Mouse (Mus musculus): ENCODE results near the gene B3galt1. TPM values are rescaled to one million over a fixed set of nuclear protein-coding genes. Genes with fewer than 3 reads are reported as not detected.

Gene B3galt1
- polyA plus RNA-seq, 1 experiment: 0.16 TPM

DNA sequence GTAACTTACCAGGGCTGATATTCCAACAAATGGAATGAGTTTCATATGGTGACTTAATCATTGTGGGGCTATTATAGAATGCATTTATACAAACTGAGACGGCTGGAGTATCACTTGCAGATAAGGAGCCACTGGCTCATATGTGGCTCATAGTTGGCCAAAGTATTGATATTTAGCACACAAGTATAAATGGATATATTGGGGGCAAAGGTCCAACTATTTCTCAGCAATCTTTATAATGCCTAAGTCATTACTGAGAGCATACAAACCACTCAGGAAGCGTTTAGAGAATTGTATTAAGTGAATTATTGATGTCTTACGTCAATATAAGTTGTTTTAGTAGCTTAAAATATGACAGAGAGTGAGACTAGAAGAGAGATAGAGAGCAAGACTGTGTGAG, 234.3 kb downstream of the B3galt1 start:
- Histone ChIP-seq H3K27me3 (ENCODE audit: control insufficient read depth, insufficient read depth, low read length) (no peaks in the 10 kb centered on the region), H3K27ac (ENCODE audit: insufficient read depth, low read length) (no peak overlapping the region), H3K4me1 (ENCODE audit: control insufficient read depth, insufficient read depth, insufficient read length) (no peaks in the 10 kb centered on the region), H3K4me3 (ENCODE audit: extremely low read depth, insufficient read depth, insufficient read length) (no peak overlapping the region), H3K36me3 (ENCODE audit: control insufficient read depth, insufficient read depth, low read length) (no peaks in the 10 kb centered on the region)
- 72% methylated on average over 3 of the region's 3 CpGs for WGBS
- DNase-seq (ENCODE audit: low read depth in 1 of 2, low spot score in 2 of 2): no peak
- no peak for TF ChIP-seq POLR2A (IDR thresholded peaks at IDR 0.05; ENCODE audit: low read depth, low read length)
- TF ChIP-seq CTCF (IDR thresholded peaks at IDR 0.05; ENCODE audit: extremely low read depth, insufficient read depth, insufficient read length, insufficient replicate concordance): no peak

DNA sequence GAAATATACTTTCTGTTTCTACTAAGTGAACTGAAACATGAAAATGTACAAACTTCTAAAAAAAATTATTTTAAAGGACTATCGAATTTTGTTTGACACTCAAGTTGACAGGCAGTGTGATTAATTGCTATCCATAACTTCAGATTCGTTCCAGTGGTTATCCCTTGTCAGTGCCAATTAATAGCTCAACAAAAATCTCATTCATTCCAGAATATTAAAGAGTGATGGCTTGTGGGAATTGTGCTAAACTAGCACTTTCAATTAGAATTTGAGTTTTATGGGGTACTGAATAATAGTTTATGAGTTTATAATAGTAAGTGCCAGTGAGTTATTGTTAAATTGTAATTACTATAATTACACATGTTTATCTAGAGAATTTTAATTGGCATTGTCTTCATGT, 250.5 kb downstream of the B3galt1 start:
- 73% methylated on average over 2 of the region's 2 CpGs for WGBS
- Histone ChIP-seq H3K27ac (ENCODE audit: insufficient read depth, low read length) (no peak overlapping the region), H3K36me3 (ENCODE audit: control insufficient read depth, insufficient read depth, low read length) (no peaks in the 10 kb centered on the region), H3K4me3 (ENCODE audit: extremely low read depth, insufficient read depth, insufficient read length) (no peak overlapping the region), H3K4me1 (ENCODE audit: control insufficient read depth, insufficient read depth, insufficient read length) (no peaks in the 10 kb centered on the region), H3K27me3 (ENCODE audit: control insufficient read depth, insufficient read depth, low read length) (no peaks in the 10 kb centered on the region)
- no peak for DNase-seq (ENCODE audit: low read depth in 1 of 2, low spot score in 2 of 2)
- TF ChIP-seq CTCF (IDR thresholded peaks at IDR 0.05; ENCODE audit: extremely low read depth, insufficient read depth, insufficient read length, insufficient replicate concordance) (no peak), POLR2A (IDR thresholded peaks at IDR 0.05; ENCODE audit: low read depth, low read length) (no peak)

- H3K27me3 ChIP-seq (ENCODE audit: control insufficient read depth, insufficient read depth, low read length): no peaks in the 10 kb centered on the region
- 81% methylated on average over 2 of the region's 2 CpGs for WGBS
These were observed 252.3 kb downstream of the B3galt1 start for GRCm38 (mm10) chr2:67818014-67818413.

DNA sequence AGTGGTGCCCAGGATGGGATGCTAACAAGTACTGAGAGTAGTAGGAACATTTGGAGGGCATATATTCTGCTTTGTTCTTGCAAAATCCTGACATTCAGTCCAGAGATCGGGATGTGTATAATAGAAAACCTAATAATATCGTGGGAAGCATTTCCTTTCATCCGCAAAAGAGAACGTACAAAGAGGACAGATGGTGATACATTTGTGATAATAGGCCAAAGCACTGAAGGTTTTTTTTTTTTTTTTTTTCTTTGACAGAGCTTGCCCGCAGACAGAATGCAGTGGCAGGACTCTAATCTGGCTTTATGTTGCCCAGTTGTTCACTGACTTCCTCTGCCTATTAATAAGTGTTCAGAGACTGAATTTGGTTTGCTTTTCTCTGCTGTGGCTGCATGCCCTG, 256.7 kb downstream of the B3galt1 start:
- no peak for DNase-seq (ENCODE audit: low read depth in 1 of 2, low spot score in 2 of 2)
- H3K27ac ChIP-seq (ENCODE audit: insufficient read depth, low read length): no peak overlapping the region
- no peaks in the 10 kb centered on the region for H3K4me1 ChIP-seq (ENCODE audit: control insufficient read depth, insufficient read depth, insufficient read length)
- no peaks in the 10 kb centered on the region for H3K36me3 ChIP-seq (ENCODE audit: control insufficient read depth, insufficient read depth, low read length)
- no peaks in the 10 kb centered on the region for H3K27me3 ChIP-seq (ENCODE audit: control insufficient read depth, insufficient read depth, low read length)
- H3K4me3 ChIP-seq (ENCODE audit: extremely low read depth, insufficient read depth, insufficient read length): no peak overlapping the region
- 85% methylated on average over 5 of the region's 5 CpGs for WGBS
- TF ChIP-seq POLR2A (IDR thresholded peaks at IDR 0.05; ENCODE audit: low read depth, low read length) (no peak), CTCF (IDR thresholded peaks at IDR 0.05; ENCODE audit: extremely low read depth, insufficient read depth, insufficient read length, insufficient replicate concordance) (no peak)

More at GRCm38 (mm10) chr2:67818014-67818413, 252.3 kb downstream of the B3galt1 start:
- H3K36me3 ChIP-seq (ENCODE audit: control insufficient read depth, insufficient read depth, low read length): no peaks in the 10 kb centered on the region
- DNase-seq (ENCODE audit: low read depth in 1 of 2, low spot score in 2 of 2): no peak
- no peak overlapping the region for H3K27ac ChIP-seq (ENCODE audit: insufficient read depth, low read length)
- H3K4me1 ChIP-seq (ENCODE audit: control insufficient read depth, insufficient read depth, insufficient read length): no peaks in the 10 kb centered on the region
- TF ChIP-seq POLR2A (IDR thresholded peaks at IDR 0.05; ENCODE audit: low read depth, low read length) (no peak), CTCF (IDR thresholded peaks at IDR 0.05; ENCODE audit: extremely low read depth, insufficient read depth, insufficient read length, insufficient replicate concordance) (no peak)
- H3K4me3 ChIP-seq (ENCODE audit: extremely low read depth, insufficient read depth, insufficient read length): no peak overlapping the region

- Histone ChIP-seq H3K27ac (ENCODE audit: insufficient read depth, low read length) (no peak overlapping the region), H3K4me1 (ENCODE audit: control insufficient read depth, insufficient read depth, insufficient read length) (no peaks in the 10 kb centered on the region), H3K27me3 (ENCODE audit: control insufficient read depth, insufficient read depth, low read length) (no peaks in the 10 kb centered on the region), H3K36me3 (ENCODE audit: control insufficient read depth, insufficient read depth, low read length) (no peaks in the 10 kb centered on the region), H3K4me3 (ENCODE audit: extremely low read depth, insufficient read depth, insufficient read length) (no peak overlapping the region)
- 80% methylated on average over 4 of the region's 4 CpGs for WGBS
- TF ChIP-seq POLR2A (IDR thresholded peaks at IDR 0.05; ENCODE audit: low read depth, low read length) (no peak), CTCF (IDR thresholded peaks at IDR 0.05; ENCODE audit: extremely low read depth, insufficient read depth, insufficient read length, insufficient replicate concordance) (no peak)
- no peak for DNase-seq (ENCODE audit: low read depth in 1 of 2, low spot score in 2 of 2)
These were observed 262.0 kb downstream of the B3galt1 start for GRCm38 (mm10) chr2:67827697-67828096.

- H3K27me3 ChIP-seq (ENCODE audit: control insufficient read depth, insufficient read depth, low read length): no peaks in the 10 kb centered on the region
- TF ChIP-seq CTCF (IDR thresholded peaks at IDR 0.05; ENCODE audit: extremely low read depth, insufficient read depth, insufficient read length, insufficient replicate concordance) (no peak), POLR2A (IDR thresholded peaks at IDR 0.05; ENCODE audit: low read depth, low read length) (no peak)
- no peak for DNase-seq (ENCODE audit: low read depth in 1 of 2, low spot score in 2 of 2)
- no peak overlapping the region for H3K27ac ChIP-seq (ENCODE audit: insufficient read depth, low read length)
- H3K4me3 ChIP-seq (ENCODE audit: extremely low read depth, insufficient read depth, insufficient read length): no peak overlapping the region
- no peaks in the 10 kb centered on the region for H3K36me3 ChIP-seq (ENCODE audit: control insufficient read depth, insufficient read depth, low read length)
- 70% methylated on average over 5 of the region's 5 CpGs for WGBS
- no peaks in the 10 kb centered on the region for H3K4me1 ChIP-seq (ENCODE audit: control insufficient read depth, insufficient read depth, insufficient read length)
These were observed 263.6 kb downstream of the B3galt1 start for GRCm38 (mm10) chr2:67829055-67829915.

DNA sequence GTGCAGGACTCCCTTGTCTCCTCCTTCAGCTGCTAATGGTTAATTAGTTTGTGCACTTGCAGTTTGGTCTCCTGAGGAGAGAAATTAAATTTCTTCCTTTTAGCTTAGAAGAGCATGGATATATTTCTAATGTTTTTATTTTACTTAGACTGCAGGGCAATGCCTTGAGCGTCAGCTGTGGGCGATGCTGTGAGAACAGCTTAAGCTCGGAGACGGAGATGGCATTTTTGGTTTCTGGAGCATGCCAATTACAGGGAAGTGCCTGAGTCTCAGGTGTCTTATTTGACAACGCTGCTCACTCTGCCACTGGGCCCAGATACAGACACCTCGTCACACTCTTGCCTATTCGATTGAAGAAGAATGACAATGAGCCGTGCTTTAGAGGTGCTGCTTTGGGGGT, 282.1 kb downstream of the B3galt1 start:
- 89% methylated on average over 8 of the region's 8 CpGs for WGBS
- no peak for TF ChIP-seq POLR2A (IDR thresholded peaks at IDR 0.05; ENCODE audit: low read depth, low read length)
- TF ChIP-seq CTCF (IDR thresholded peaks at IDR 0.05; ENCODE audit: extremely low read depth, insufficient read depth, insufficient read length, insufficient replicate concordance): no peak
- no peak for DNase-seq (ENCODE audit: low read depth in 1 of 2, low spot score in 2 of 2)
- H3K4me1 ChIP-seq (ENCODE audit: control insufficient read depth, insufficient read depth, insufficient read length): no peaks in the 10 kb centered on the region
- H3K27me3 ChIP-seq (ENCODE audit: control insufficient read depth, insufficient read depth, low read length): no peaks in the 10 kb centered on the region
- no peak overlapping the region for H3K4me3 ChIP-seq (ENCODE audit: extremely low read depth, insufficient read depth, insufficient read length)
- H3K36me3 ChIP-seq (ENCODE audit: control insufficient read depth, insufficient read depth, low read length): no peaks in the 10 kb centered on the region
- H3K27ac ChIP-seq (ENCODE audit: insufficient read depth, low read length): no peak overlapping the region

Data from spleen, adult 2 months (tissue).